Mouse (Mus musculus): ENCODE measurements around the gene 4930404N11Rik.

4930404N11Rik gene

DNA sequence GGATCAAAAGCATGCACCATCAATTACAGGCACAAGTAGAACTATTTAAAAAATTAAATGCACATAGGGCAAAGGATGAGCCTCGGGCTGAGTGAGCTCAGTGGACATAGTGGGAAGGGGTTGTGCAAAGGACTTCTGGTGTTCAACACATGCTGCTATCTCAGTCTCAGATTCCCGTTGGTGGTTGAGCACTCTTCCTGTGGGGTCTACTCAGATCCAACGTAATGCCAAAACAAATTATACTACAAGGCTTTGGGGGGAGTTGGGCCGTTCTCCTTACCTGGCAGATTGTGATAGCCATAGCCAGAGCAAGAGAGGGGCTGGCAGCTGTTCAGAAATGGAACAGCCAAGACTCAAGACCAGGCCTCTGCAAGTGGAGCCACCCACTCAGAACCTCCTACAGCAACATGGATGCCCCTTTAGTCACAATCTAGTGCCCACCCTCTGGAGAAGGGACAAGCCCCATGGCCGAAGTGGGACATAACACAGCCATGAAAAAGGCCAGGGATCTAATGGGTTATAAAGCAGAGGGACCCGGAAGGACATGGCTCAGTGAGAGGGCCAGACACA lies 14.3 kb upstream of the 4930404N11Rik start:
- no peak for DNase-seq (ENCODE audit: low spot score)

DNA sequence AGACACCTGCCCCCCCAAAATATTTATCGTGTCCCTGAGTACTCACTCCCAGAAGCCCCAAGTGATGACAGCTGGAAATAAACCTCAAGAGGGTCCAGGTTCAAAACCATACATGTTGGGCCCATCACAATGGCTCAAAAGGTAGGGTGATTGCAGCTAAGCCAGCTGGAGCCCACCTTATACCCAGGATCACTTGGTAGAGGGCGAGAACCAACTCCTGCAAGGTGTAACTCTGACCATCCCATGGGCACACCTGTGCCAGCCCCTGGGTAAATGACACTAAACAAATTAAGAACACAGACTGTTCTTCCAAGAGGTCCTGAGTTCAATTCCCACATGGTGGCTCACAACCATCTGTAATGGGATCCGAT lies 13.6 kb upstream of the 4930404N11Rik start:
- DNase-seq (ENCODE audit: low spot score): no peak

DNA sequence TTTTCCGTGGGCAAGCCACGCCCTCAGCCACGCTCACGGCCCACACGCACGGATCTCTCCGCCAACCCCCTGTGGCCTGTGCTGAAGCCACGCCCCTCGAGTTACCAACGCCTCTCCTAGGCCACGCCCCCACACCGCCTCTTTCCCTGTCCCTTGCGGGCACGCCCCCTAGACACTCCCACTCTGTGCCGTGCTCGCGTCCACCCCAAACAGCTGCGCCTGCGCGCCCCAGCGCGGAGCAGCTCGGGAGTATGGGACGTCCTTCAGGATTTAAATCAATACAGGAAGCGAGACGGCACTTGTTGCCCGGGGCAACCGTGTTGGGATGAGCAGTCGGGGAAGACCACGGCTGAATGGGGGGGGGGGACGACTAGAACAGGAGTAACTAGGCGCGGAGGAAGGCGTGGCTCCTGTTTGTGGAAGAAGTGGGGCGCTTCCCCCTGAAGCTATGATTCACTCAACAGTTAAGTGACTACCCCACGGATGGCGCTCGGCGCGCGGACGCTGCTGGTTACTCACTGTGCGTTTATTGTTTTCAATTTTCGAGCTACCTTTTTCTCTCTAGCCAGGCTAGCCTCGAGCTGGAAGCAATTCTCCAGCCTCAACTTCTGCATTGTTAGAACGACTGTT lies 13.1 kb upstream of the 4930404N11Rik start:
- peak; percentile 100 for DNase-seq (ENCODE audit: low spot score)

DNA sequence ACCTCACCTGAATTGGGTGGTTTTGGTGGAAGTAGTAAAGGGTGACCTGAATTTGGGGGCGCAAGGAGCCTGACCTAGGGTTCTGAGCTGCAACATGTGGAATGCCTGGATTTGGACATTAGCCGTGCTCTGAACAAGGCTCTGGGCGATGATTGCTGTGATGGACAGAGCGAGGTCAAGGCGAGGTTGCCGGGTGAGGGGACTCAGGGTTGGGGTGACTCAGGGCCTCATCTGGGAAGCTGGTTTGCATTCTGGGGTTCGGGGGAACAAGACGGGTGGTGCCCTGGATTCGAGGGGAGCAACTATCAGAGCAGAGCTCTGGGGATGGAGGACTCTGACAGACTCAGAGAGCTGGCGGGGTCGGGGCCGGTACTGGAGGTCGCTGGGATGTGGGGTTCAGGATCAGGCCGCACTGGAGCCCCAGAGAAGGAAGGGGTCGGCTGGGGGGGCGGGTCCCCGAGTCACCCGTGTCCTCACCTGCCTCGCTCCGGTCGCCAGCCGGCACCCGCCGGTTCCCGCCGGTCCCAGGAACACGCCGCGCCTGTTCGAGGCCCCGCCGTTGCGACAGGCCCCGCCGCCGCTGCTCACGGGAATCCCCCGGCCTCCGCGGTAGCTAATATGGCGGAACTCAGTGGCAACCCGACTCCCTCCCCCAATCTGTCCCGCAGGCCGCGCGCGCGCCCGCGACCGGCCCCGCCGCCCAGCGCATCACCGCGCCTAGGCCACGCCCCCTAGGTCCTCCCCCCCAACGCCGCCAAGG lies 12.4 kb upstream of the 4930404N11Rik start, which contains the start of gene Fzr1:
Gene Fzr1 (minus strand): TSS at position 724 of the 760 bp plus-strand sequence.
- DNase-seq (ENCODE audit: low spot score): no peak

DNA sequence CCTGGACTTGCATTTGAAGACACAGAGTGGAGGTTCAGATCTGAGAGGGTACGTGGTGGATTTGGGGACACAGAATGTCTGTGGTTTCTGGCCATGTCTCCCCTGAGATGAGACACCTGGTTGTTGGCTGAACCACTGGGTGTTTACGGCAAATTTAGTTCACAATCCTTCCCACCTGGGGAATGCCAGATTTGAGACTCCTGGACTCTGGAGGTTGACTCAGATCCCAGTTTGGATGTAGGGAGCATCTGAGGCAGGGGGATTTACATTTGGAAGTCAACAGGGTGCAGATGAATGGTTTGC lies 11.7 kb upstream of the 4930404N11Rik start:
- DNase-seq (ENCODE audit: low spot score): no peak

DNA sequence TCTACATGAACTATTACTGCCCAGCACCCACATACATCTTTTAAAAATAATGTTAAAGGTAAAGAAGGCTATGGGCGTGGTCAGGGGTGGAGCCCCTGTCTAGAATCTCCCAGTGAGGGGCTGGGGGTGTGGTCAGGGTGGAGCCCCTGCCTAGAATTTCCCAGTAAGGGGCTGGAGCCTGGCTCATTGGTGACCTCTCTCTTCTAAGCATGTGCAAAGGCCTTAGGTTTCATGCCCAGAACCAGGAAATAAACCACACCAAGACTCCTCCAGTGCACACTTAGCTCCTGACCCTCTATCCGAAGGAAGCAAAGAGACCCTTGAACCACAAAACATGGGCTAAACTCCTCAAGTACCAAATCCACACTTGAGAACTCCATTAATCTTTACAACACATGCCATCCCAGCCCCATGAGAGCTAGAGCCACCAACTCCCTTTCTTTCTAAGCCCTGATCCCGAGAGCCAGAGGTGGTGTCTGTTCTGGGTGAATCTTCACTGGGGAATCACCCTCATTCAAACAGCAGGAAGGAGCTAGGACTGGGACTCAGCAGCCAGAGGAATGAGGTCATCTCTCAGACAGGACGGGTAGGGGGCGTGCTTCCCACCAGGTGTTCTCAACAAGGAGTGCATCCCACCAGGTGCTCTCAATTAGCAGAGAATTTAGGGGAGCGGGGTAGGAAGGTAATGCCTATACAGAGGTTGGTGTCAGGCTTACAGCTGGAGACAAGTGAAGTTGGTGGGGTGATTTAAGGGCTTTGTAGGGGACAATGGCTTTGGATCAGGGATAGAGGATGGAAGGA lies 11.1 kb upstream of the 4930404N11Rik start:
- DNase-seq (ENCODE audit: low spot score): no peak

DNA sequence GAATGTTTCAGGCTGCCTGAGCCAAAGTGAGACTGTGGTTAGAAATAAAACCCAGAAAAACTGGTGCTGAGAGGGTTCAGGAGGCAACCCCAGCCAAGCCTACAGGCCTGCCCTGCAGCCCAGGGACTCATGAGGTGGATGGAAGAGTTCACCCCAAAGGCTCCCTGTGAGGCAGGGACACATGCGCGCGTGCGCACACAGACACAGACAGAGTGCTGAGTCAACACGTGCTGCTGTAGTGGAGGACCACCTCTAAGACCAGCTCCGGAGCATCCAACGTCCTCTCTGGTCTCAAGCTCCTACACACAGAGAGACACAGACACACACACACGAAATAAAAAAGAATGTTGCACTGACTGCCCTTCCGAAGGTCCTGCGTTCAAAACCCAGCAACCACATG lies 9.7 kb upstream of the 4930404N11Rik start:
- DNase-seq (ENCODE audit: low spot score): no peak

DNA sequence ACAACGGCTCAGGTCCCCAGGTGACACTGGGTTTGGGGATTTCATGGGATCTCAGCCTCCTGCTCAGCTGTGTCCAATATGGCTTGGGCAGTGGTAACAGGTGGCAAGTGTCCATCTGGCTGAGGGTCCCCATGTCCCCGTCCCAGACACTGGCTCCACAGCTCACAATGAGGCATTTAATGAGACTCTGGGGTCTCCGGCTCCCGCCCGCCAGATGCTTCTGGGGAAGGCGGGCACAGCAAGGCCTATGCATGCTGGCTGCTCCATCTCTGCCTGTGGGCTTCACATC lies 1.5 kb upstream of the 4930404N11Rik start:
- DNase-seq (ENCODE audit: low spot score): no peak

DNA sequence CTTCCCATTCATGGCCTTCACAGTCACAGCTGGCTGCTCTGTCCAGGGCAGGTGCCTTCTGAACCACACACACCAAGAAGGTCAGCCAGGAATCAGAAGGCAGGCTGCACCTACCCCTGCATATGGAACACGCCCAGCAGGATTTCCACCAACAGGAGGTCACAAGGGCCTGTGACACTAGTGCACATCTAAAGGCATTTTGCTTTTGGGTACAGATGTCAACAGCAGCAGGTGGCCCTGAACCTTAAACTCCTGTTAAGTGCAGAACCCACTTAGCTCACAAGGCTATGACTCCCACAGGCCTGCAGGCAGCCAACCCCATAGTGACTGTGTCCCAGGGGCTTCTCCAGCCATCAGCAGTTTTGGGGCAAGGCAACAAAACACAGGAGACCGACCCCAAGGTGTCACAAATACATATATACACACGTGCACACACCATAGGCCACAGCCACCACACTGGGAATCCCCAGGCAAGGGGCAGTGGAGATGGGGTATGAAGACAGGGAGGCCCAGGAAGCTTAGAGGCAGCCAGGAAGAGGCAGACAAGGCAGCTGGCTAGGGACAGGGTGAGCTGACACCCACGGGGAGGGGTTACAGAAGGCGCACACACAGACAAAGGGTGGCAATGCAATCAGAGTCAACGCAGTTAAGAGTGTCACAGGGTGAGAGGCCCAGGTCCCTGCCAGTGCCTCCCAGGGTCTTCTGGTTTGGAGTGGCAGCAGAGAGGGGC lies 1.0 kb upstream of the 4930404N11Rik start:
- no peak for DNase-seq (ENCODE audit: low spot score)

DNA sequence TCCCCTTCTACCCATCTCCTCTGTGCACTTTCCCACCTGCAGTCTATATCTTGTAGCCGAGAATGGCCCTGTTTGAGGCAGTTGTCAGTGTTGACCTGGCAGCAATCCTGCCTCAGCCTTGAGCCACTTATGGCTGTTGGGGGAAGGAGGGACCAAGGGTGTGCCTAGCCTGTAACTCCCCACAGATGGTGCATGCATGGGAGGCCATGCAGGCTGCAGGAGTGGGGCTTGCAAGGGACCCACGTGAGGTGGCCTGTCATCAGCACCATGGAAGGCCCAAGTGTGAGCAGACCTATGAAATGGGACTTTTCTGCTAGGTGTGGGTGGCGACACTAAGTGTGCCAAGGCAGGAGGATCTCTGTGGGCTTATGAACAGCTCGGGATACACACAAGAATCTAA lies 543 bp downstream of the 4930404N11Rik start:
- DNase-seq (ENCODE audit: low spot score): no peak

DNA sequence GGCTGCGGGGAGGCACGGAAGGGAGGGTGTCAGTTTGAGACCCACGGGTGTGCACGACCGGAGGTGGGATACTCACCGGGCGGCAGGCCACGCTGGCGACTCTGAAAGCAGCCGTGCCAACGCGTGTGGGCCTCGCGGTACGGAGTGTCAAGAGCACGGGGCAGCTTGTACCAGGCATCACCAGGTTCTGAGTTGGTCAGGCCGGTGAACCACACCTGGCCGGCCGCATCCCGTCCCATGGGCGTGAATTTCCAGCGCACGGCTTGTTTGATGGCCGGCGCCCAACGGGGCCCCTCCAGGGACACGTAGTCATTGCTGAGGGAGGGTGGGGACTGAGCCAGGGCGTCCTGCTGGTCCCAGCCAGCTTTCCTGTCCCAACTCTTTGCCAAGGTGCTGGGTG lies 950 bp downstream of the 4930404N11Rik start:
- DNase-seq (ENCODE audit: low spot score): no peak

DNA sequence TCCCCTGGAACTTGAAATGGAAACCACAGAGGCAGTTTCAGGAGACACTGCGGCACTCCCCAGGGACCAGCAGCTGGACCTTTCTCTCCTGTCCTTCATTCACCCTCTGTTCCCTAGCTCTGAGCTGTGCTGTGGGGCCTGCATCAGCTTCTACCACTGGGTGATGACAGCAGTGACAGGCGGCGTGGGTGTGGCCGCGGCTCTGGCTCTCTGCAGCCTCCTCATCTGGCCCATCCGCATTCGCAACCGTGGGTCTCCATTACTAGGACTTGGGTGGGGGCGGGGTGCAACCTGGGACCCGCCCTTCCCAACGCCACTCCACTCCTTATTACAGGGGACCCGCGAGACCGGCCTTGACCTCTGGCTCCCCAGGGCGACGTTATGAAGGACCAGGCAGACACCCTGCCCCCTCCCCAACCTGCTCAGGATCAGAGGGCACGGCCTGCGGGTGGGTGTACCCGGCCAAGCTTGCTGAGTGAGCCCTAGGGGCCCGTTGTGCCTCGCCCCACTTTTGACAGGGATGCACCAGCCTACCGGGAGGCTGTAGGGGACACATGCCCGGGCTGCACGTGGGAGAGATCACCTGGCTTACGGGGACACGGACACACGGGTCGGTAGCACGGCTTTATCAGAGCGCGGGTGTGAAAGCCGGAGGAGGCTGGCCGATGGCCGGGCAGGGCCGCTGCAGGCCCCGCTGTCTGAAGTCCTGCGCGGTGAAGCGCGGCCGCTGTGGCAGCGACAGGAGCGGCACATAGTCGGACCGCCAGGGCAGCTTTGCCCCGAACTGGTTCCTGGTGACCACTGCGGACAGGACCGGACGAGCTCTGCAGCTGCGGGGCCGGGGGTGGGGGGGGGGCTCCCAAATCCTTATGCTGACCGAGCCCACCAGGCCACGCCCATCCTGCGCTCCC lies 1.9 kb downstream of the 4930404N11Rik start:
- no peak for DNase-seq (ENCODE audit: low spot score)

DNA sequence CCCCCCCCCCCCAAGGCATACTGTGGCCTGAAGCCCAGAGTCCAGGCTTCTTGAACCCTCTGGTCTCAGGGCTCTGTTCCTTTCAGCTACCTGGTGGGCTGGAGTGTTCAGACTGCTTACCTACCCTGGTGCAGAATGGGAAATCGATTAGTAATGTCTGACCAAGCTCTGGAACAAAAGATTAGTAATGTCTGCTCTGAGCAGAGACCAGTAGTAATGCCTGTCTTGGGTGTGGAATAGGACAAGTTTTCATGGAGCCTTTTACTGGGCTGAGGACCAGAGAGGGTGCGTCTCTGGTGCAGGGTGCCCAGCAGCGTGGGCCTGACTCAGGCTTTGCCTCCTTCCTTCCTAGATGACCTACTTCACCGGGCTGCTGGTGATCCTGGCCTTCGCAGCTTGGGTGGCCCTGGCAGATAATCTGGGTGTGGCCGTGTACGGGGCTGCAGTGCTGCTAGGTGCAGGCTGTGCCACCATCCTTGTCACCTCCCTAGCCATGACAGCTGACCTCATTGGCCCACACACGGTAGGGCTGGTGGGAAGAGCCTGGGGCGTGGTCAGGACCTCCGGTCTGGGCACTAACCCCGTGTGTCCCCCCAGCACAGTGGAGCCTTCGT lies 3.2 kb downstream of the 4930404N11Rik start:
- no peak for DNase-seq (ENCODE audit: low spot score)

DNA sequence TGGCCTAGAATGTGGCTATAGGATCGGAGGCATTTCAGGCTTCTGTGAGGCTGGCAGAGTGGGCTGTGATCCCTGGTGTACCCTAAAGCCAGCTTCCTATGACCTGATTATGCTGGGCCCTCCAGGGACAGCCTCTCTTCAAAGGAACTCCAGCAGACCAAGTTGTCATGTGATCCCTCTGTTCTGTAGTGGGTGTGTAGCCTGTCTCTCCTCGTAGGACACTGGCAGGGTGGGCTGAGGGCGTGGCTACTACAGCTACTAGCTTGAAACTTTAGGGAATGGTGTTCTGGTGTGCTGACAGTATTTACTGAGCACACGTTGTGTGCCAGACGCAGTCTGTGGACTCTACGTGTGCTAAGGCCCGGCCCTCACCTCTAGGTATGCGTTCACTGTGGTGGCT lies 4.9 kb downstream of the 4930404N11Rik start:
- no peak for DNase-seq (ENCODE audit: low spot score)

DNA sequence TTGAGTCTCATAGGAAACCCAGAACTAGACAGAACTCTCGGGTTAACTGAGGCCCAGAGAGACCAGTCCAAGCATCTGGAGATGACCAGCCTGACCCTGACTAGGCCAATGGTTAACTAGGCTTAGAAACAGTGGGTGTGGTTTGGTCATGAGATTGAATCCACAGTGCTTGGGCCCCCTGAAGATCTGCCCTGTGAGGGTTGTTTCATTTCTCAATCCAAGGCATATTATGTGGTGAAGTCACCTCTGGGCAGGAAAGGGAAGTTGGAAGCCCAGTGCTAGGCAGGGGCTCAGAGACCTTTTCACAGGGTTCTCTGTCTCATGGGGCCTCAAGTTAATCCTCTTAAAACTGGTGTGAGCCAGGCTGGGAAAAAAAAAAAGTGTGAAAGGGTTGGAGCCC lies 6.8 kb downstream of the 4930404N11Rik start:
- no peak for DNase-seq (ENCODE audit: low spot score)

DNA sequence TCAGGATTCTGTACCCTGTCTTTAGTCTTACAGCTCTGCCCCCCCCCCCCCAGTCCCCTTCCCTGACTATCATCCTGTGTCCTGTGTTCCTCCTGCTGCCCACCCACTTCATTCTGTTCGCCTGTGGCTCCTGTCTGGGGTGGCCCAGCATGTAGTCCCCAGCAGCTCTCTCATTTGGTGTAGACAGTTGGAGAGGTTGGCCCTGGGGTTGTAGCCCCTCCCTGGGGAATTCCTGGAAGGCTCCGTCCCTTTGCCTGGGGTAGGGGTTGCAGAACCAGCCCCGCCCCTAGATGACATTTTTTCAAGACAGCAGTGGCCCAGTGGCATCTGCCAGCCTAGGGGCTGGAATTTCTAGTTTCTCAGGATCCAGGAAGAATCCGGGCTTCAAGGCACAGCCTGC lies 7.4 kb downstream of the 4930404N11Rik start:
- DNase-seq (ENCODE audit: low spot score): no peak

DNA sequence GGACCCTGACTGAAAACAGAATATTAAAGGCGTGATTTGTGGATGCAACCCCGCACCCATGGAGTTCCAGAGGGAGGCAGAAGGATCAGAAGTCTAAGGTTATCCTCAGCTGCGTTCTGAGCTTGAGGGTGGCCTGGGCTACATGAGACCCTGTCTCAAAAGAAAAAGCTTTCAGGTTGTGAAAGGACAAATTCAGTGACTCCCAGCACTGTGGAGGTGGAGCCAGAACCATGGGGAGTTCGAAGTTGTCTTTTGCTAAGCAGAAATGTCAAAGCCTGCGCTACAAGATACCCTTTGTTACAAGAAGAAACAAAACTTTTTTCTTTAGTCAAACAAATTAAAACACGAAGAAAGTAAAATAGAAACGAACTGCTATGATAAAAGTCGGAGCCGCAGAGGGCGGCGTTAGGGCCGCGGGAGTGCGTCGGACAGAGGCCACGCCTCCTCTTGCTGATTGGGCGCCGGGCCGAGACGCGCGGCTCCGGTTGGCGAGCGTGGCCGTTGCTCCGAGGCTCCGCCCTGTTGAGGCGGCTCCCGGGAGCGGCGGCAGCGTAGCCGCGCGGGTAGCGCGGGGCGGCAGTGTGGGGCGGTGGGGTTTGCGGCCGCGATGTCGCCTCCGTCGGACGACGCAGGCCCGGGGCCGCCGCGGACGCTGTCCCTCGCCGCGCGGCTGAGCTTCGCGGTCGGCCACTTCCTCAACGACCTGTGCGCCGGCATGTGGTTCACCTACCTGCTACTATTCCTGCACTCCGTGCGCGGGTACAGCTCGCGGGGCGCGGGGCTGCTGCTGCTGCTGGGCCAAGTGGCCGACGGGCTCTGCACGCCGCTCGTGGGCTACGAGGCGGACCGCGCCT lies 8.4 kb downstream of the 4930404N11Rik start, which contains the start of gene Mfsd12:
Gene Mfsd12 (plus strand): TSS at position 501 of the 854 bp plus-strand sequence.
- peak; percentile 88 for DNase-seq (ENCODE audit: low spot score)

DNA sequence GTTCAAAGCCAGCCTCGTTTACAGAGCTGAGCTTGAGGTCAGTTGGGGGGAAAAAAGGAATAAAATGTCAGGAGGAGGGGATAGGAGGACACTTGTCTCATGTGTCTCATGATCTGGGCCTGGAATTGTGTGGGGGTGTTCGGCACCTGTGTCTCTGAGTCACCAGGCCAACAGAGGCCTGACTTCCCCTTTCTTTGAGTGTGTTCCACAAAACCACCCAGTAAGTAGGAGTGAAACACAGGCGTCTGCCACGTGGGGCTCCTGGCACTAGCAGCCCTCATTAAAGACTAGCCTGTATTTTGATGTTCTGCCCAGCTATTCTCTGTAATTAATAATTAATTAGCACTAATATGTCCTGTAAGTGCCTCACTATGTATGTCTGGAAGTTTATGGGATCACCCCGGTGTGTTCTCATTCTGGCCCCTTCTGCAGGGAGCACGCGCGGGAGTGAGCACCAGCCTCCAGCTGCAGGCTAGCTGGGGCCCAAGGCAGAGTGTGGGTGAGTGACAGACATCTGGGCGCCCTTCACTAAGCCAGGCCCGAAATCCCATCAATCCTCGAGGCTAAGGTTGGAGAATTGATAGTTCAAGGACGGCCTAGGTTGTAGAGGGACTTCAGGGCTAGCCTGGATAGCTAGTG lies 9.1 kb downstream of the 4930404N11Rik start:
- no peak for DNase-seq (ENCODE audit: low spot score)

DNA sequence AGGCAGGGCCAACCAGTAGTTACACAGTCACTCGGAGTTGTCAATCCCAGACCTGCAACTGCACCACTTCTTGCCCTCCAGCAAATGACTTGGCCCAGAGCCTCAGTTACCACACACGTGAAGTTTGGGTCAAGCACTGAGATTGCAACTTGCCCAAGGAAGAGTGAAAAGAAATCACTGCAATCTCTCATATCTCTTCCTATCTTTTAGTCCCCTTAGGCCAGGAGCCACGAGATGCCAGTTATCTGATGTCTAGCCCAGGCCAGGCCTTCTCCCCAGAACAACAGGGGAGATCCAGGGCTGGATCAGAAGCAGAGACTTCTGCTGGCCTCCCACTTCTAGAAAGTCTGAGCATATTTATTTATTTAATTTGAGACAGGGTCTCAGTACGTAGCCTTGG lies 10.1 kb downstream of the 4930404N11Rik start:
- no peak for DNase-seq (ENCODE audit: low spot score)
